Mouse (Mus musculus) urinary bladder, adult 18-20 months (tissue): ENCODE measurements around the gene Mamstr.
A peak's percentile ranks its signal among the peaks of the same experiment; 100 is the strongest.

Experiments
- DNase-seq, 2 experiments: peaks; one replicate each; pipeline ENCODE4 v3.0.0; 2022; ENCODE audit warnings: low spot score in 2 of 2, mixed read lengths in 2 of 2

The Mamstr gene

GRCm38 (mm10) chr7:45628364-45629294 is 11.1 kb upstream of the Mamstr start:
- peak; percentile 81 to 89 for DNase-seq

- DNase-seq: no peak
Observed at GRCm38 (mm10) chr7:45630064-45630907, 9.5 kb upstream of the Mamstr start.

GRCm38 (mm10) chr7:45632499-45632898 is 7.3 kb upstream of the Mamstr start:
- no peak for DNase-seq

GRCm38 (mm10) chr7:45634946-45635681 is 4.7 kb upstream of the Mamstr start:
- no peak for DNase-seq

GRCm38 (mm10) chr7:45635711-45636688 is 3.8 kb upstream of the Mamstr start:
- no peak for DNase-seq

- DNase-seq: no peak
Observed at GRCm38 (mm10) chr7:45637710-45638109, 2.1 kb upstream of the Mamstr start.

- peak; percentile 65 to 89 for DNase-seq
Observed at GRCm38 (mm10) chr7:45638623-45639401, 965 bp upstream of the Mamstr start.

- no peak for DNase-seq
Observed at GRCm38 (mm10) chr7:45640191-45640957, 597 bp downstream of the Mamstr start.

GRCm38 (mm10) chr7:45641391-45642040 is 1.7 kb downstream of the Mamstr start:
- no peak for DNase-seq

GRCm38 (mm10) chr7:45642083-45642482 is 2.3 kb downstream of the Mamstr start:
- no peak for DNase-seq

GRCm38 (mm10) chr7:45642503-45643255 is 2.9 kb downstream of the Mamstr start:
- no peak for DNase-seq

GRCm38 (mm10) chr7:45643441-45644178 is 3.8 kb downstream of the Mamstr start:
- peak; percentile 58 to 79 for DNase-seq

- no peak for DNase-seq
Observed at GRCm38 (mm10) chr7:45644183-45644582, 4.4 kb downstream of the Mamstr start.

- DNase-seq: no peak
Observed at GRCm38 (mm10) chr7:45644872-45645590, 5.3 kb downstream of the Mamstr start.

- DNase-seq: no peak
Observed at GRCm38 (mm10) chr7:45645591-45645971, 5.8 kb downstream of the Mamstr start.

- DNase-seq: no peak
Observed at GRCm38 (mm10) chr7:45646671-45647070, 6.9 kb downstream of the Mamstr start.
